Mouse (Mus musculus) limb, embryonic 10.5 days (tissue): Measurements from ENCODE around the gene Numa1. TPM values are rescaled to one million over a fixed set of nuclear protein-coding genes. Genes with fewer than 3 reads are reported as not detected.
A peak's percentile ranks its signal among the peaks of the same experiment; 100 is the strongest.
"Not testable (repeated sequence)": the region's sequence is repeated elsewhere in the genome, so short reads cannot be mapped to it uniquely, and the experiment has no call there.

Source experiments
- DNase-seq: peaks from one replicate; pipeline ENCODE4 v3.0.0-alpha.2; 2017; ENCODE audit warnings: low spot score
- H3K27ac ChIP-seq: fragments of 300-500 bp; sonication (generic); 2 replicates; pipeline ENCODE4 v1.5.1; 2016; ENCODE audit warnings: mild to moderate bottlenecking
- H3K27me3 ChIP-seq: fragments of 300-500 bp; sonication (generic); 2 replicates; pipeline ENCODE4 v1.6.1; 2016; ENCODE audit warnings: low read depth, mild to moderate bottlenecking; ENCODE audit not compliant: poor library complexity, severe bottlenecking
- H3K36me3 ChIP-seq: fragments of 300-500 bp; sonication (generic); 2 replicates; pipeline ENCODE4 v1.6.1; 2016; ENCODE audit warnings: mild to moderate bottlenecking, moderate library complexity
- H3K4me1 ChIP-seq: fragments of 300-500 bp; sonication (generic); 2 replicates; pipeline ENCODE4 v1.6.1; 2016
- H3K4me3 ChIP-seq: fragments of 300-500 bp; sonication (generic); 2 replicates; pipeline ENCODE4 v1.5.1; 2016; ENCODE audit warnings: mild to moderate bottlenecking, moderate library complexity
- H3K9me3 ChIP-seq: fragments of 300-500 bp; sonication (generic); replicated peaks from 2 replicates; pipeline ENCODE4 v1.6.1; 2016; ENCODE audit warnings: mild to moderate bottlenecking
- WGBS: fragments of 180-500 bp; shearing (Covaris S2); methylation state at CpG from one replicate; pipeline ENCODE4 v1.1.7; 2016; 5-methylcytosine and 5-hydroxymethylcytosine counted together
- polyA plus RNA-seq: library from polyadenylated mRNA; unstranded; fragments of >200 nt; fragmentation: Nextera tagmentation; extraction: Ambion mirVana; gene quantifications from 2 replicates; pipeline ENCODE4 v1.2.1, GENCODE M21; 2016

Numa1 gene
- polyA plus RNA-seq, 1 experiment from 2014 or later = 130 TPM

- H3K36me3 ChIP-seq = peaks cover 52% of the 10 kb centered on the region
- H3K9me3 ChIP-seq = no peaks in the 10 kb centered on the region
- H3K4me1 ChIP-seq = peaks cover 26% of the 10 kb centered on the region
- H3K27ac ChIP-seq = no peak overlapping the region
- DNase-seq = no peak
- H3K4me3 ChIP-seq = no peak overlapping the region
- H3K27me3 ChIP-seq = no peaks in the 10 kb centered on the region
- 81% methylated on average over 4 of the region's 4 CpGs for WGBS
These were observed 25.5 kb upstream of the Numa1 start for GRCm38 (mm10) chr7:101908367-101908766.

- DNase-seq = no peak
- peaks cover 25% of the 10 kb centered on the region for H3K4me1 ChIP-seq
- peaks cover 70% of the 10 kb centered on the region for H3K36me3 ChIP-seq
- no peak overlapping the region for H3K27ac ChIP-seq
- H3K9me3 ChIP-seq = no peaks in the 10 kb centered on the region
- H3K27me3 ChIP-seq = no peaks in the 10 kb centered on the region
- no peak overlapping the region for H3K4me3 ChIP-seq
- 89% methylated on average over 4 of the region's 4 CpGs for WGBS
These were observed 23.8 kb upstream of the Numa1 start for GRCm38 (mm10) chr7:101910138-101910537.

GRCm38 (mm10) chr7:101911982-101912381, 21.9 kb upstream of the Numa1 start:
- DNase-seq = no peak
- WGBS = 61% methylated on average over 3 of the region's 3 CpGs
- peaks cover 76% of the 10 kb centered on the region for H3K36me3 ChIP-seq
- no peaks in the 10 kb centered on the region for H3K9me3 ChIP-seq
- H3K4me3 ChIP-seq = no peak overlapping the region
- H3K4me1 ChIP-seq = peaks cover 15% of the 10 kb centered on the region
- no peaks in the 10 kb centered on the region for H3K27me3 ChIP-seq
- no peak overlapping the region for H3K27ac ChIP-seq

- 19% methylated on average over 1 of the region's 1 CpGs for WGBS
These were observed 15.8 kb upstream of the Numa1 start for GRCm38 (mm10) chr7:101918071-101918470.

GRCm38 (mm10) chr7:101925892-101926291, 8.0 kb upstream of the Numa1 start:
- H3K9me3 ChIP-seq, H3K27ac ChIP-seq, DNase-seq, H3K36me3 ChIP-seq, H3K4me1 ChIP-seq, H3K27me3 ChIP-seq, H3K4me3 ChIP-seq: not testable (repeated sequence)

More at GRCm38 (mm10) chr7:101918071-101918470, 15.8 kb upstream of the Numa1 start:
- Histone ChIP-seq H3K27ac (no peak overlapping the region), H3K36me3 (peaks cover 26% of the 10 kb centered on the region), H3K27me3 (no peaks in the 10 kb centered on the region), H3K4me1 (no peaks in the 10 kb centered on the region), H3K4me3 (no peak overlapping the region), H3K9me3 (no peaks in the 10 kb centered on the region)
- DNase-seq = peak; percentile 73

GRCm38 (mm10) chr7:101928093-101928492, 5.8 kb upstream of the Numa1 start:
- no peak overlapping the region for H3K4me3 ChIP-seq
- DNase-seq = no peak
- WGBS = 91% methylated on average over 3 of the region's 3 CpGs
- no peaks in the 10 kb centered on the region for H3K27me3 ChIP-seq
- no peaks in the 10 kb centered on the region for H3K9me3 ChIP-seq
- H3K27ac ChIP-seq = no peak overlapping the region
- peaks cover 6% of the 10 kb centered on the region for H3K4me1 ChIP-seq
- H3K36me3 ChIP-seq = no peaks in the 10 kb centered on the region; the same call in 1 of the 2 replicates

- Histone ChIP-seq H3K27me3 (no peaks in the 10 kb centered on the region), H3K9me3 (no peaks in the 10 kb centered on the region), H3K4me3 (peak overlapping the region; percentile 86), H3K27ac (no peak overlapping the region), H3K36me3 (peaks cover 22% of the 10 kb centered on the region), H3K4me1 (peaks cover 21% of the 10 kb centered on the region)
- 90% methylated on average over 1 of the region's 1 CpGs for WGBS
- no peak for DNase-seq
These were observed 1.4 kb upstream of the Numa1 start for GRCm38 (mm10) chr7:101932551-101932950.

- Histone ChIP-seq H3K4me3 (peak overlapping the region; percentile 86), H3K27me3 (no peaks in the 10 kb centered on the region), H3K9me3 (no peaks in the 10 kb centered on the region), H3K36me3 (peaks cover 27% of the 10 kb centered on the region), H3K27ac (peak overlapping the region; percentile 92), H3K4me1 (peaks cover 21% of the 10 kb centered on the region)
- WGBS = 11% methylated on average over 15 of the region's 15 CpGs
- DNase-seq = no peak
These were observed 611 bp upstream of the Numa1 start for GRCm38 (mm10) chr7:101933300-101933699.

- DNase-seq = no peak
- H3K36me3 ChIP-seq = peaks cover 41% of the 10 kb centered on the region
- peaks cover 21% of the 10 kb centered on the region for H3K4me1 ChIP-seq
- no peaks in the 10 kb centered on the region for H3K9me3 ChIP-seq
- no peak overlapping the region for H3K4me3 ChIP-seq
- 96% methylated on average over 4 of the region's 4 CpGs for WGBS
- H3K27me3 ChIP-seq = no peaks in the 10 kb centered on the region
- H3K27ac ChIP-seq = no peak overlapping the region
These were observed 2.0 kb downstream of the Numa1 start for GRCm38 (mm10) chr7:101935957-101936356.

- Histone ChIP-seq H3K4me3 (no peak overlapping the region), H3K36me3 (peaks cover 41% of the 10 kb centered on the region), H3K27ac (no peak overlapping the region), H3K4me1 (peaks cover 21% of the 10 kb centered on the region), H3K9me3 (no peaks in the 10 kb centered on the region), H3K27me3 (no peaks in the 10 kb centered on the region)
- WGBS = 96% methylated on average over 4 of the region's 4 CpGs
- DNase-seq = no peak
These were observed 3.1 kb downstream of the Numa1 start for GRCm38 (mm10) chr7:101936996-101937395.

GRCm38 (mm10) chr7:101937569-101937968, 3.7 kb downstream of the Numa1 start:
- Histone ChIP-seq H3K27ac (no peak overlapping the region), H3K4me1 (peaks cover 19% of the 10 kb centered on the region), H3K9me3 (no peaks in the 10 kb centered on the region), H3K4me3 (no peak overlapping the region), H3K36me3 (peaks cover 41% of the 10 kb centered on the region), H3K27me3 (no peaks in the 10 kb centered on the region)
- DNase-seq = no peak
- WGBS = 95% methylated on average over 4 of the region's 4 CpGs

- Histone ChIP-seq H3K4me1 (peaks cover 12% of the 10 kb centered on the region), H3K36me3 (peaks cover 41% of the 10 kb centered on the region), H3K9me3 (no peaks in the 10 kb centered on the region), H3K27ac (no peak overlapping the region), H3K4me3 (no peak overlapping the region), H3K27me3 (no peaks in the 10 kb centered on the region)
- 93% methylated on average over 2 of the region's 2 CpGs for WGBS
- DNase-seq = no peak
These were observed 4.4 kb downstream of the Numa1 start for GRCm38 (mm10) chr7:101938348-101938747.

GRCm38 (mm10) chr7:101939758-101940157, 5.8 kb downstream of the Numa1 start:
- H3K27me3 ChIP-seq = no peaks in the 10 kb centered on the region
- no peak for DNase-seq
- peaks cover 41% of the 10 kb centered on the region for H3K36me3 ChIP-seq
- H3K9me3 ChIP-seq = no peaks in the 10 kb centered on the region
- no peak overlapping the region for H3K27ac ChIP-seq
- H3K4me1 ChIP-seq = peaks cover 10% of the 10 kb centered on the region
- 94% methylated on average over 4 of the region's 4 CpGs for WGBS
- H3K4me3 ChIP-seq = no peak overlapping the region

- not testable (repeated sequence) for H3K27me3 ChIP-seq
- 90% methylated on average over 5 of the region's 5 CpGs for WGBS
These were observed 15.1 kb downstream of the Numa1 start for GRCm38 (mm10) chr7:101949008-101949407.

More at GRCm38 (mm10) chr7:101949008-101949407, 15.1 kb downstream of the Numa1 start:
- not testable (repeated sequence) for H3K4me3 ChIP-seq, H3K9me3 ChIP-seq, H3K27ac ChIP-seq, DNase-seq, H3K4me1 ChIP-seq
- H3K36me3 ChIP-seq = peaks cover 11% of the 10 kb centered on the region
